In genomic region chr15:102156836-102157235, GRCm38 (mm10) we compare ENCODE assay signal across 10 mouse cellular contexts. TPM values are rescaled to one million over a fixed set of nuclear protein-coding genes. Genes with fewer than 3 reads are reported as not detected.
DNase-seq lines count a peak whose midpoint lies in the region; ATAC-seq and TF ChIP-seq lines count a peak whose summit lies in the region.
"Had no signal": no experiment of that assay in that cellular context is flagged by ENCODE, and none has a peak within 500 bp of the region (broad histone marks: within the 10 kb centered on the region; RNA-seq: fewer than 3 reads in every experiment).

No protein-coding gene starts in this region.

- TF ChIP-seq CTCF in brain, embryonic 14.5 days (IDR thresholded peaks at IDR 0.05; ENCODE audit: borderline replicate concordance, extremely low read depth, insufficient read depth, insufficient read length): no peak

- H3K4me3 ChIP-seq in heart, embryonic 10.5 days: no peak overlapping the region
- H3K4me3 ChIP-seq in hindbrain, embryonic 16.5 days (ENCODE audit: low read length): no peak overlapping the region
- H3K4me3 ChIP-seq in neural tube, embryonic 11.5 days (ENCODE audit: low read depth, low read length): no peak overlapping the region
- H3K4me3 ChIP-seq: limb, embryonic 15.5 days had no signal

- 48% methylated on average over 20 of the region's 20 CpGs for WGBS in heart, embryonic 10.5 days
- WGBS in hindbrain, embryonic 16.5 days: 23% methylated on average over 20 of the region's 20 CpGs
- 30% methylated on average over 20 of the region's 20 CpGs for WGBS in neural tube, embryonic 11.5 days

- no peak overlapping the region for H3K9ac ChIP-seq in hindbrain, embryonic 16.5 days (ENCODE audit: low read depth, low read length)
- H3K9ac ChIP-seq in neural tube, embryonic 11.5 days (ENCODE audit: low read length): no peak overlapping the region
- H3K9ac ChIP-seq: limb, embryonic 15.5 days had no signal

- peak overlapping the region; percentile 32; the same call in 1 of the 2 replicates for H3K4me2 ChIP-seq in hindbrain, embryonic 16.5 days (ENCODE audit: low read length)
- H3K4me2 ChIP-seq in neural tube, embryonic 11.5 days (ENCODE audit: low read depth): no peak overlapping the region
- H3K4me2 ChIP-seq: limb, embryonic 15.5 days had no signal

- DNase-seq in heart, embryonic 10.5 days (ENCODE audit: low spot score): no peak
- no peak for DNase-seq in heart, postnatal 14 days
- peak; percentile 70 for DNase-seq in brain, embryonic 14.5 days (ENCODE audit: low read depth)
- peak; percentile 29 for DNase-seq in neural tube, embryonic 11.5 days (ENCODE audit: low spot score)
- no peak for DNase-seq in right cerebral cortex, postnatal 10 days (ENCODE audit: low spot score in 2 of 2)
- no peak for DNase-seq in thymus, postnatal 25 days
- no peak for DNase-seq in layer of hippocampus, postnatal 10 days (ENCODE audit: low spot score in 2 of 2)

- 0 out of 2 replicates have a peak overlapping the region, but pooled peaks have one; percentile 42 for H3K27ac ChIP-seq in heart, embryonic 10.5 days
- H3K27ac ChIP-seq in hindbrain, embryonic 16.5 days (ENCODE audit: low read depth, low read length): no peak overlapping the region; the same call in 1 of the 2 replicates
- H3K27ac ChIP-seq in neural tube, embryonic 11.5 days (ENCODE audit: low read depth, low read length): no peak overlapping the region
- H3K27ac ChIP-seq: limb, embryonic 15.5 days had no signal

- no peaks in the 10 kb centered on the region for H3K9me3 ChIP-seq in heart, embryonic 10.5 days
- no peaks in the 10 kb centered on the region for H3K9me3 ChIP-seq in hindbrain, embryonic 16.5 days (ENCODE audit: control insufficient read depth, low read length)
- H3K9me3 ChIP-seq in neural tube, embryonic 11.5 days (ENCODE audit: control insufficient read depth, low read length): no peaks in the 10 kb centered on the region
- H3K9me3 ChIP-seq: limb, embryonic 15.5 days had no signal

- peaks cover 9% of the 10 kb centered on the region; the same call in 1 of the 2 replicates for H3K27me3 ChIP-seq in heart, embryonic 10.5 days (ENCODE audit: insufficient read depth, poor library complexity, severe bottlenecking)
- H3K27me3 ChIP-seq in hindbrain, embryonic 16.5 days (replicated peaks; ENCODE audit: control insufficient read depth, insufficient read depth, low read length): no peaks in the 10 kb centered on the region
- no peaks in the 10 kb centered on the region for H3K27me3 ChIP-seq in neural tube, embryonic 11.5 days (ENCODE audit: control insufficient read depth, insufficient read depth, low read length)
- H3K27me3 ChIP-seq: limb, embryonic 15.5 days had no signal

- intact Hi-C loops in heart, postnatal 14 days (cut with DNase I): no loop called here

- H3K36me3 ChIP-seq in heart, embryonic 10.5 days: no peaks in the 10 kb centered on the region
- H3K36me3 ChIP-seq in hindbrain, embryonic 16.5 days (ENCODE audit: control insufficient read depth, insufficient read depth, low read length): no peaks in the 10 kb centered on the region
- no peaks in the 10 kb centered on the region for H3K36me3 ChIP-seq in neural tube, embryonic 11.5 days (ENCODE audit: control insufficient read depth, insufficient read depth, low read length)
- H3K36me3 ChIP-seq: limb, embryonic 15.5 days had no signal

- peaks cover 6% of the 10 kb centered on the region; the same call in 1 of the 2 replicates for H3K4me1 ChIP-seq in heart, embryonic 10.5 days
- peaks cover 5% of the 10 kb centered on the region for H3K4me1 ChIP-seq in hindbrain, embryonic 16.5 days (ENCODE audit: control insufficient read depth, insufficient read depth, low read depth, low read length)
- peaks cover 3% of the 10 kb centered on the region for H3K4me1 ChIP-seq in neural tube, embryonic 11.5 days (ENCODE audit: control insufficient read depth, insufficient read depth, low read length)
- H3K4me1 ChIP-seq: limb, embryonic 15.5 days had no signal

- no peak for TF ChIP-seq POLR2A in brain, embryonic 14.5 days (IDR thresholded peaks at IDR 0.05; ENCODE audit: borderline replicate concordance, extremely low read depth, insufficient read depth, insufficient read length, poor library complexity, severe bottlenecking)

- peak; percentile 58 for ATAC-seq in hindbrain, embryonic 16.5 days
- ATAC-seq in neural tube, embryonic 11.5 days (ENCODE audit: insufficient read depth, low FRiP score, low TSS enrichment): no peak

RNA-seq across cellular contexts. Expression of gene Soat2, which starts 6.5 kb away (rescaled TPM):
- polyA plus RNA-seq in heart, embryonic 10.5 days (2016; fragmentation: Nextera tagmentation; extraction: Ambion mirVana): 2.0 and 7.9 TPM in 2 replicates
- total RNA-seq in heart, postnatal 14 days (2021): under 1 TPM in 1 of 2 experiments, not detected in 1; 0.17 TPM
- polyA plus RNA-seq in brain, embryonic 14.5 days (2012; rRNA removed): 0.15 and 0.18 TPM in 2 replicates
- not detected in 2 replicates for polyA plus RNA-seq in hindbrain, embryonic 16.5 days (2015; fragmentation: Nextera tagmentation; extraction: Ambion mirVana)
- polyA plus RNA-seq in neural tube, embryonic 11.5 days (2014; fragmentation: Nextera tagmentation; extraction: Ambion mirVana): 0.13 and 0.22 TPM in 2 replicates
- total RNA-seq in layer of hippocampus, postnatal 10 days (2021): not detected

RNA-seq across cellular contexts. Expression of gene Igfbp6, which starts 12.7 kb away (rescaled TPM):
- 0.64 and 0.67 TPM in 2 replicates for polyA plus RNA-seq in heart, embryonic 10.5 days (2016; fragmentation: Nextera tagmentation; extraction: Ambion mirVana)
- 10 to 100 TPM; 42.0 to 51.8 TPM for total RNA-seq in heart, postnatal 14 days (2021)
- polyA plus RNA-seq in brain, embryonic 14.5 days (2012; rRNA removed): 0.57 and 0.83 TPM in 2 replicates
- 3.9 and 4.4 TPM in 2 replicates for polyA plus RNA-seq in hindbrain, embryonic 16.5 days (2015; fragmentation: Nextera tagmentation; extraction: Ambion mirVana)
- 0.22 and 0.34 TPM in 2 replicates for polyA plus RNA-seq in neural tube, embryonic 11.5 days (2014; fragmentation: Nextera tagmentation; extraction: Ambion mirVana)
- 1 to 10 TPM; 2.3 to 3.1 TPM for total RNA-seq in layer of hippocampus, postnatal 10 days (2021)
- total RNA-seq: megakaryocyte progenitor cell, adult 5-6 weeks had no signal

RNA-seq across cellular contexts. Expression of gene Spryd3, which starts 20.8 kb away (rescaled TPM):
- 19.0 and 19.4 TPM in 2 replicates for polyA plus RNA-seq in heart, embryonic 10.5 days (2016; fragmentation: Nextera tagmentation; extraction: Ambion mirVana)
- total RNA-seq in heart, postnatal 14 days (2021): 10 to 100 TPM; 14.0 to 17.5 TPM
- polyA plus RNA-seq in brain, embryonic 14.5 days (2012; rRNA removed): 63.8 and 64.6 TPM in 2 replicates
- 105 and 108 TPM in 2 replicates for polyA plus RNA-seq in hindbrain, embryonic 16.5 days (2015; fragmentation: Nextera tagmentation; extraction: Ambion mirVana)
- 15.5 and 17.0 TPM in 2 replicates for polyA plus RNA-seq in neural tube, embryonic 11.5 days (2014; fragmentation: Nextera tagmentation; extraction: Ambion mirVana)
- total RNA-seq in layer of hippocampus, postnatal 10 days (2021): 100 to 1,000 TPM; 148 to 163 TPM

RNA-seq across cellular contexts. Expression of gene Zfp740, which starts 46.2 kb away (rescaled TPM):
- polyA plus RNA-seq in heart, embryonic 10.5 days (2016; fragmentation: Nextera tagmentation; extraction: Ambion mirVana): 35.7 and 50.1 TPM in 2 replicates
- total RNA-seq in heart, postnatal 14 days (2021): 10 to 100 TPM; 41.8 to 47.1 TPM
- 91.1 and 96.5 TPM in 2 replicates for polyA plus RNA-seq in brain, embryonic 14.5 days (2012; rRNA removed)
- 39.6 and 51.0 TPM in 2 replicates for polyA plus RNA-seq in hindbrain, embryonic 16.5 days (2015; fragmentation: Nextera tagmentation; extraction: Ambion mirVana)
- 65.4 and 66.9 TPM in 2 replicates for polyA plus RNA-seq in neural tube, embryonic 11.5 days (2014; fragmentation: Nextera tagmentation; extraction: Ambion mirVana)
- 10 to 100 TPM; 64.4 to 68.3 TPM for total RNA-seq in layer of hippocampus, postnatal 10 days (2021)

RNA-seq across cellular contexts. Expression of gene Csad, which starts 47.7 kb away (rescaled TPM):
- 36.1 and 41.0 TPM in 2 replicates for polyA plus RNA-seq in heart, embryonic 10.5 days (2016; fragmentation: Nextera tagmentation; extraction: Ambion mirVana)
- total RNA-seq in heart, postnatal 14 days (2021): 10 to 100 TPM; 21.3 to 23.7 TPM
- 45.4 and 50.8 TPM in 2 replicates for polyA plus RNA-seq in brain, embryonic 14.5 days (2012; rRNA removed)
- polyA plus RNA-seq in hindbrain, embryonic 16.5 days (2015; fragmentation: Nextera tagmentation; extraction: Ambion mirVana): 35.5 and 43.3 TPM in 2 replicates
- 32.8 TPM in 2 replicates for polyA plus RNA-seq in neural tube, embryonic 11.5 days (2014; fragmentation: Nextera tagmentation; extraction: Ambion mirVana)
- total RNA-seq in layer of hippocampus, postnatal 10 days (2021): 10 to 100 TPM; 33.0 to 38.7 TPM

Comparison
In these comparisons a context has a peak if more than half of its experiments do, and no peak if none do; other contexts are left out.
1. DNase-seq: peak in brain, embryonic 14.5 days (single experiment) and neural tube, embryonic 11.5 days (single experiment); none in heart, embryonic 10.5 days (single experiment), heart, postnatal 14 days (0 of 2), right cerebral cortex, postnatal 10 days (0 of 2), thymus, postnatal 25 days (single experiment) and layer of hippocampus, postnatal 10 days (0 of 2).